Mouse (Mus musculus): Measurements from ENCODE around the gene Usp38.

- TF ChIP-seq CTCF (IDR thresholded peaks at IDR 0.05; ENCODE audit: low read depth, low read length) (no peak), POLR2A (IDR thresholded peaks at IDR 0.05; ENCODE audit: extremely low read depth, insufficient read depth, low read length) (no peak)
Measured at GRCm38 (mm10) chr8:80952973-80953372, 61.8 kb downstream of the Usp38 start.

All from liver, adult 2 months (tissue).